Mouse (Mus musculus) inflammation-experienced regulatory T-cells, adult 6 months (primary cell): Measurements from ENCODE around the gene P3h2. TPM values are rescaled to one million over a fixed set of nuclear protein-coding genes. Genes with fewer than 3 reads are reported as not detected.

ENCODE experiments used
- ATAC-seq: one replicate; pipeline ENCODE4 v1.8.0; 2017
- polyA plus RNA-seq, 3 experiments: library from polyadenylated mRNA; unstranded; fragments of 100-300 nt; shearing (Covaris generic); gene quantifications; one replicate each; pipeline ENCODE4 v1.2.1; 2017

The P3h2 gene
- polyA plus RNA-seq, 3 experiments from 2014 or later = 0.29 TPM; not detected in 2

GRCm38 (mm10) chr16:25977210-25977609, 128.4 kb downstream of the P3h2 start:
- ATAC-seq = no peak

- ATAC-seq = no peak
These were observed 134.3 kb downstream of the P3h2 start for GRCm38 (mm10) chr16:25971285-25971684.

- ATAC-seq = no peak
These were observed 134.9 kb downstream of the P3h2 start for GRCm38 (mm10) chr16:25970720-25971119.

- ATAC-seq = peak; percentile 70
These were observed 135.4 kb downstream of the P3h2 start for GRCm38 (mm10) chr16:25970193-25970592.

- peak; percentile 60 for ATAC-seq
These were observed 138.3 kb downstream of the P3h2 start for GRCm38 (mm10) chr16:25967297-25967696.

- no peak for ATAC-seq
These were observed 141.7 kb downstream of the P3h2 start for GRCm38 (mm10) chr16:25963856-25964255.

GRCm38 (mm10) chr16:25960345-25960744, 145.2 kb downstream of the P3h2 start:
- ATAC-seq = no peak

- ATAC-seq = no peak
These were observed 145.7 kb downstream of the P3h2 start for GRCm38 (mm10) chr16:25959929-25960328.

- no peak for ATAC-seq
These were observed 146.8 kb downstream of the P3h2 start for GRCm38 (mm10) chr16:25958650-25959238.

- no peak for ATAC-seq
These were observed 147.4 kb downstream of the P3h2 start for GRCm38 (mm10) chr16:25958213-25958612.

GRCm38 (mm10) chr16:25956831-25957230, 148.8 kb downstream of the P3h2 start:
- ATAC-seq = no peak

GRCm38 (mm10) chr16:25954614-25955013, 151.0 kb downstream of the P3h2 start:
- no peak for ATAC-seq

GRCm38 (mm10) chr16:25953359-25953758, 152.2 kb downstream of the P3h2 start:
- no peak for ATAC-seq

- no peak for ATAC-seq
These were observed 153.6 kb downstream of the P3h2 start for GRCm38 (mm10) chr16:25952005-25952404.

GRCm38 (mm10) chr16:25948067-25948466, 157.5 kb downstream of the P3h2 start:
- ATAC-seq = no peak

- no peak for ATAC-seq
These were observed 160.2 kb downstream of the P3h2 start for GRCm38 (mm10) chr16:25945151-25945955.

GRCm38 (mm10) chr16:25942261-25942660, 163.3 kb downstream of the P3h2 start:
- ATAC-seq = no peak

GRCm38 (mm10) chr16:25934181-25934580, 171.4 kb downstream of the P3h2 start:
- ATAC-seq = no peak

- ATAC-seq = no peak
These were observed 193.4 kb downstream of the P3h2 start for GRCm38 (mm10) chr16:25912185-25912584.
